Mouse (Mus musculus): Measurements from ENCODE around the gene Gm21708. TPM values are rescaled to one million over a fixed set of nuclear protein-coding genes. Genes with fewer than 3 reads are reported as not detected.
"Not testable (repeated sequence)": the region's sequence is repeated elsewhere in the genome, so short reads cannot be mapped to it uniquely, and the experiment has no call there.

Gm21708 gene
- not detected for total RNA-seq (2021)

DNA sequence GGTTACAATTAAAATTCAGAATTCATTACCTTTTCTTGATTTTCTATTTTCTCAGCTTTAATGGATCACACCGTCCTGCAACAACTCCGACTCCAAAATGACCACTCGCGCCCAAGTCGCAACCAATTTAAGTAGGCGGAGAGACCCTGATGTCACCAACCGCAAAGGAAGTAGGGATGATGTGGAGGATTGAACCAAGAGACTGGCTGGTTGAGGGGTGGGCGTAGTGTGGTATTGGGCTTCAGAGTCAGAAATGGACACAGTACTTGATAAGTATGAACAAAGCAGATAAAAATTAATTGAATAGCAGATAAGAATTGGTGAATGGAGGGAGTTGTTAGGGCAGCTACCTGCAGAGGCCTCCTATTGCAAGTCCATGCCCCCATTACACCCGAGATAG, at the start of gene Gm21708, which contains the start of gene Gm21704:
Gene Gm21708 (minus strand): TSS at position 101 of the 400 bp plus-strand sequence.
Gene Gm21704 (minus strand): TSS at position 101 of the 400 bp plus-strand sequence.
- DNase-seq (ENCODE audit: low spot score); intact Hi-C loops (cut with DNase I): not testable (repeated sequence)

Other genes starting within 250 kb of the Gm21708 start
- not detected for gene Gm21677, start 103.7 kb downstream of the Gm21708 start, total RNA-seq (2021)
- gene Gm21693, start 64.8 kb downstream of the Gm21708 start, total RNA-seq (2021), result not detected
- not detected for gene Gm21704, start within 50 bp of the Gm21708 start, total RNA-seq (2021)

Data from heart, postnatal 25 days (tissue).